Mouse (Mus musculus) fat pad, adult 2 months (tissue): ENCODE measurements around the gene Cfap77.

Source experiments
- DNase-seq: peaks from one replicate; pipeline ENCODE4 v3.0.0-alpha.2; 2011; ENCODE audit warnings: low read depth, low spot score; ENCODE audit errors: extremely low read depth

The Cfap77 gene

DNA sequence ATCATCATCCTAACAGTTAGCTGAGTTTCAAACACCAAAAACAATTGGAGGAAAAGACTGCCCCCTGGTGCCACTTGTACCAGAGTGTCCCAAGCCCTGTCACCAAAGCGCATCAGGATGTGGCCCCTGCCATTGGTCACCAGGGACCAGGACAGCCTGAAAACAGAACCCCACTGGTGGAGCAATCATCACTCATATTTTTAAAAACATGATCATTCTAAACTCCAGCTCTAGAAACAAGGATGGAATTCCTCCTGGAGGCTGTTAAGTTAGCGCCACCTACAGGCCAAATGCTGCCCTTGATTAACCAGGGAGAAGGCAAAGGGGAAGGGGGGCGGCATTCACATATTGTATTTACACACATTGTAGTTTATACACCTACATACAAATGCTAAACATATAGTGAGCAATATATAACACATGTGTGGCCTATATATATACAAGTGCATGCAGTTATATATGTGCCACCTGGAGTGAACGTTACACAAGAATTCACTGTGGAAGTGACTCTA is 1.9 kb downstream of the Cfap77 start:
- no peak for DNase-seq

GRCm38 (mm10) chr2:29051932-29052331 is 2.9 kb downstream of the Cfap77 start:
- DNase-seq, result no peak

DNA sequence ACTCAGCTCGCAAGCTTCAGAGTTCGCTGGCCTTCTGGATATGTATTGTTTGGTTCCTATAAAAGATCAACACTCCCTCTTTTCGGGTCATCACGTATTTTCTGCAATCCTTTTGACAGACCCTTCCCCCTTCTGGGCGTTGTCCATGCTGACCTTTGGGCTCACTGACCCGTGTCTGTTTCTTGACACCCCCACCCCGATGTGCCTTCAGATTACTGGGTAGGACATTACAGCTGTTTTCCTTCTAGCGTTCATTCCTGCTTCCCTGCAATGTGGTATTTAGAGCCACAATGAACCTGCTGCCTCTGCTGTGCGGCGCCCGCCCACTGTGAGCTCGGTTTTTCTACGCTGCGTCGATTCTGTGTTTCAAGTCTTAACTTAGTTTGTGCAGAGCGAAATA is 8.7 kb downstream of the Cfap77 start:
- DNase-seq, result no peak

GRCm38 (mm10) chr2:29042124-29042523 is 12.7 kb downstream of the Cfap77 start:
- no peak for DNase-seq

DNA sequence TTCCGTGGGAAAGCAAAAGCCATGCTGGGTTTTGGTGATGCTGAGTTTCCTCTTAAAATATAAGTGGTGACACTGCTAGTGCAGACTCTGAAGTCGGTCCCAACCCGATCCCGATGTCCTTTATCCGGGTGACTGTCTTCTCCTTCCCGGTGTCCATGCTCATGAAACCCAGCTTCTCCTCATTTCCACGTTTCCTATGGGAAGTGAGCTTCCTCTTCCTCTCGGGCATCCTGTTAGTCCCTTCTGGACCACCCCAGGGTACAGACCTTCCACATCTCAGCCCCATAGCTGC is 13.4 kb downstream of the Cfap77 start:
- no peak for DNase-seq

- no peak for DNase-seq
Observed at GRCm38 (mm10) chr2:29040594-29041476, 14.0 kb downstream of the Cfap77 start.

DNA sequence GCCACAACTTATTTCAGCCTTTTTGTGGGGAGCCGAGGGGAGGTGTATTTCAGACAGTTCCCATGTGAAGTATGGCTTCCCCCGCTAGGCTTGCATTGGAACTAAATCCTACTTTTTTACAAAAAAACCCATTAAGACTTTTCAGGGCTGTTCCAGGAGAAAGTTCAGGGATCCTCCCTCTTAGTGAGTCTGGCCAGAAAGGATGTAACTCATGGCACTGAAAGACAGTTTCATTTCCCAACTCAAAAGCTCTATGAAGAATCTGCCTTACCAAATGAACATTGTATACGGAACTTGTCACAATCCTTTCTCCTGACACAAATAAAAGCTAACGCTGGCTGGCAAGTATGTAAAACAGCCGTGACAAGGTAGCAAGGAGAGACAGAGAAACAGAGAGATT is 15.1 kb downstream of the Cfap77 start:
- no peak for DNase-seq

DNA sequence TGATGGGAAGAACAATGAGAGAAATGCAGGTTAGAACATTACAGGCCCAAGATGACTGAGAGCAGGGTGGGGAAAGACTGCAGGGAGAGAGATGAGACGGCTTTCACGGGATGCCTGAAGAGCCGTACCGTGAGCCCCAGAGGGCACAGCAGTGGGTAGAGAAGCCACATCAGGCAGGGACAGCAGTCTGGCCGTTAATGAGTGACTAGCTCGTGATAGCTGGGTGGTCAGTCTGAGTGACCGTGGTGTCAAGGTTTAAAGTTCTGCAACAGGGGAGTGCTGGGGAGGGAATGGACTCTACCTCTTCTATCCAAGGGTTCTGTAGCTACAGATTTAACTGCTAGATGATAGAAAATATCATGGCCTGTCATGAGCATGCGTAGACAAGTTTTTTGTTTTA is 19.2 kb downstream of the Cfap77 start:
- DNase-seq, result no peak

GRCm38 (mm10) chr2:29034542-29035475 is 20.1 kb downstream of the Cfap77 start:
- no peak for DNase-seq

GRCm38 (mm10) chr2:29031951-29032350 is 22.9 kb downstream of the Cfap77 start:
- no peak for DNase-seq

DNA sequence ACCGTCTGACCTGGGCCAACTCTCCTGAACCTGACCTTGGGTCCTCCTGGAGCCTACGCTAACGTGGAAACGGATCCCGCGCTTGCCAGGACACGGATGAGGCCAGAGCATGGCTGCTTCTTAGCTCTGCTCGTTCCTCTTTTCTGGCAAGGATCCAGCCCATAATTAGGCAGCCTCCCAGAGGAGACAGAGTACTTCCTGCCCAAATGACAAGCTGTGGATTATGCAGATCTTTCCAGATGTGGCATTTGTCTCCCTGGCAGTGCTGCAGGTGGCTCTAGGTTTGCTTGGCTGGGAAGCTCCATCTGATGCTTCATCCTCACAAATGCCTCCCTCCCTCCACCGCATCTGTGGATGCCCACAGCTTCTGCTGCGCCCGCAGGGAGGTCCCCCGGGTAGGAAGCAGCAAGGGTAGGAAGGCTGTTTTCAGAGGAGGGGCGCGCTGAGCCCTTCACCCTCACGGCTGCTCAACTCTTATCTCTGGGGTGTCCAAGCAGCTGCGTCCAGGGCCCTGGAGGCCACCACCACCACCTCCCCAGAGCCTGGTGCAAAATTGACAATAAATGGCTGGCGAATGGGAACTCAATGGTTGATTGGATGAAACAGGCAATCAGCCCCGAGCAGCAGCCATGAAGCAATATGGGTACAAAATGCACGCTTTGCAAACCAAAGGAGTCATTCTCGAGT is 24.7 kb downstream of the Cfap77 start:
- DNase-seq, result no peak

GRCm38 (mm10) chr2:29025284-29025683 is 29.6 kb downstream of the Cfap77 start:
- DNase-seq, result no peak

DNA sequence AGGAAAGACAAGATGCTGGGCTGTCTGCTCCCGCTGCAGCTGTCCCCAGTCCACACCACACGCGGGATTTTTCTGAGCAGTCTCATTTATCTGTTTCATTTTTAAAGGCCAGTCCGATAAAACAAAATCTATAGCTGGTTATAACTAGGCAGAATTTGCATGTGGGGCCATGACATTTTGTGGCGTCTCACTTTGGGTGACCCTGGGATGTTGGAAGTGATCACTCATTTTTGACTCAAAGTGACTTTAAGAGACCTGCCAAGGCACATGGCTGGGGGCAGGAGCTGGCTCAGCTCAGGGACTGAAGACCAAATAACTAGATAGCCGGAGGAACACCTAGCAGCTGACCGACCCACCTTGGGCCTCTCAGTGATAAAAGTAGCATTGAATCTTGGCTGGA is 31.9 kb downstream of the Cfap77 start:
- no peak for DNase-seq

DNA sequence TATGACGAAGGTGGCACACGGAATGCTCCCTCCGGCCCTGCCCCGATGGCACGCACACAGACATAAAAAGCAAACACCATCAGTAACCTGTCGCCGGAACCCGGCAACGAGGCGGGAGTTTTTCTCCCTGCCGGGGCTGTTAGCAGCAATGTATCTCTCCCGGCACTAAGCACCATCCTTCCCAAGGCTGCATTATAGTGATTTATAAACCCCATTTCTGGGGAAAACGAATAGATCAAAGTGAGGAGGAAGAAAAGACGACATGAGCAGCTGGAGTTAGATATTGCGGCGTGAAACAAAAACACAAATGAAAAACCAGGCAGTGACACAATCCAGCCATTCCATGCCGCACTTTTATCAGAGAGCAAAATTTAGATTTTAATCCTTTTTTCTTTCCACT is 33.8 kb downstream of the Cfap77 start:
- no peak for DNase-seq

DNA sequence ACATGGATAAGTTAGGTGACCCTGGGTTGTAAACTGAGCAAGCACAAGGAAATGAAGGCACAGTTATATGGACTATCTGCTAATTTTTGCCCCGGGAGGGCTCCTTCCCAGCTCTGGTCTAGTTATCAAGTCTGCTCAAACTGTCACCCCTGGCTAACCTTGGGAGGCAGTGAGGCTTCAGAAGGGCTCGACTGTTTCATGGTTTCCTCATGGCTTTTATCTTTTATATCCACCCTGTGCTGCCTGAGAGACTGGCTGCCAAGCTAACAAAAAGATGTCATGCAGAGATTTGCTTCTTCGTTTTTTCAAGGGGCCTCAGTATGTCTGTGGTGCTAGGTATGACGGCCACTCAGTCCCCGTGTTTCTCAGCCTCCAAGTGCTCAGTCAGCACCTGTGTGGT is 36.2 kb downstream of the Cfap77 start:
- no peak for DNase-seq

GRCm38 (mm10) chr2:29016599-29017587 is 38.0 kb downstream of the Cfap77 start:
- no peak for DNase-seq

- no peak for DNase-seq
Observed at GRCm38 (mm10) chr2:29012523-29012922, 42.3 kb downstream of the Cfap77 start.

DNA sequence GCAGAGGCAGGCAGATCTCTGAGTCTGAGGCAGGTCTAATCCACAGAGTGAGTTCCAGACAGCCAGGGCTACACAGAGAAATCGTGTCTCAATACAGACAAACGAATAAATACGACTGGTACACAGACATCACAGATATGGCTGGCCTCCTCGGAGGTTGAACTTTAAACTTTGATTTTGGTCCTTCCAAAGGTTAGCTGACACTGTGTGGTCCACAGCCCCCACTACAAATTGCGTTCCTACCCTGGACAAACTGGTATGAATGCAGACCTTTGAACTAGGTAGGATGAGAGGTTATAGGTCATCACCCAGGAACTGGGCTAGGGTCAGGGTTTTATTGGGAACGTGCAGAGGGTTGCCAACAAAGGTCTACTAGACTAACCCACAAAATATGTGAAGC is 47.2 kb downstream of the Cfap77 start:
- no peak for DNase-seq

DNA sequence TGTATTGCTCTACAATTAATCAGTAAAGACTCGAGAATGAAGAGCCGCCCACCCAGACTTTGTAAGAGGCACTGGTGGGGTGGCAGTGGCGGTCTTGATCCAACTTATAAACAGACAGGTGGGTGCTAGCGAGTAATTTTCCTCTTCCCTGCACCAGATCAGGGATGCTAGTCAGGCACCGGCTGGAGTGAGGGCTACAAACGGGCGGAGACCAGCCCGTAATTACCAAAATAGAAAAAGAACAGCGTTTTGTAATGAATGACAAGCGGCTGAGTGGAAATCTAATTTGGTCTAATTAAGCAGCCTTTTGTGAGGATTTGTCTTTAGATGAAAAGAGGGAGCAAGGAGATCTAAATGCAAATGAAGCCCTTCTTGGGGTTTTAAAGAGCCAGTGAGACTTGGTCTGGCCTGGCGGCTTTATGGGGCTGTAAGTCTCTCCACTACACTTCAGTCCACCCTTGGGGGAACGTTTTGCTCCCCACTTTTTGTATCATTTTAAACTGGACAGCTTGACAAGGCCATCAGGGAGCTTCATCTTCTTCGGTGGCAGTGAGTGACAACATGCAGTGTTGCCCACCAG is 48.3 kb downstream of the Cfap77 start:
- DNase-seq, result no peak

DNA sequence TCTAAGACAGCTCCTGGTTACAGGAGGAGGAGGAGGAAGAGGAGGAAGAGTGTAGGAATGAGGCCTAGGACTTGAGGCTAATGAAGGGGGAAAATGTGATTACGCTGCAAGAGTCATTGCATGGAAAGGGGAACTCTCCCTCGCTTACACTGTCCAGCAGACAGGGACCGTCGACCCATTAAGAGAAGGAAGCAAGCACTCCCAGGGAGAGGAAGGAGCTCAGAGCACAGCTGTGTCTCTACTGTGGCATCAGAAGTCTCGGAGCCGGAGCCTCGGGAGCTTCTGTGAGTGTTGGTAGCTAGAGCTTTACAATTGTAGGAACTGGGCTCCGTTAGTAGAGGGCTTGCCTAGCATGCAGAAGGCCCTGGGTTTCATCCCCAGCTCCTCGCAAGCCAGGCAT is 50.8 kb downstream of the Cfap77 start:
- no peak for DNase-seq
